Mouse (Mus musculus) kidney, adult 2 months (tissue): ENCODE data around the gene Dtx1.

ENCODE experiments used
- CTCF ChIP-seq: fragments of 200-500 bp; conservative IDR thresholded peaks from 2 replicates; pipeline ENCODE4 v1.5.1; 2011; ENCODE audit warnings: low read depth, mild to moderate bottlenecking, control low read depth, low read length, moderate library complexity, mixed read lengths; ENCODE audit not compliant: insufficient read depth, insufficient read length
- POLR2A ChIP-seq: fragments of 200-500 bp; IDR thresholded peaks from one replicate; pipeline ENCODE4 v1.6.1; 2011; ENCODE audit warnings: low read depth, low read length, control low read depth

- no peak for TF ChIP-seq CTCF
- no peak for TF ChIP-seq POLR2A
These were observed 23.3 kb downstream of the Dtx1 start for GRCm38 (mm10) chr5:120688434-120688833.
